Mouse (Mus musculus) left cerebral cortex, postnatal 25 days (tissue): ENCODE data around the gene Cspg5. TPM values are rescaled to one million over a fixed set of nuclear protein-coding genes. Genes with fewer than 3 reads are reported as not detected.

Experiments used
- DNase-seq, 2 experiments: peaks; one replicate each; pipeline ENCODE4 v3.0.0; 2022; ENCODE audit warnings: low spot score in 2 of 2, mixed read lengths in 1 of 2
- intact Hi-C: fragments of 180-260 bp; cut with DNase I; formaldehyde crosslinking; loops from one replicate; pipeline ENCODE4 v1.15.1; 2025
- total RNA-seq, 2 experiments: library from RNA; stranded (reverse); gene quantifications; 2 replicates each; pipeline ENCODE4 v1.2.3; 2021

Gene Cspg5
- total RNA-seq, 2 experiments from 2014 or later = 376 to 397 TPM

GRCm38 (mm10) chr9:110248861-110249260 lies 5.3 kb downstream of the Cspg5 start:
- intact Hi-C loops = loop anchor here (2.0 kb wide), 1 partner anchor 48 kb away; no protein-coding TSS in a partner anchor
- DNase-seq = no peak

GRCm38 (mm10) chr9:110249823-110250543 lies 6.4 kb downstream of the Cspg5 start:
- intact Hi-C loops = loop anchor here (2.0 kb wide), 2 partner anchors 37 to 47 kb away; no protein-coding TSS in a partner anchor

GRCm38 (mm10) chr9:110250776-110251175 lies 7.2 kb downstream of the Cspg5 start:
- intact Hi-C loops = loop anchor here (2.0 kb wide), 1 partner anchor 36 kb away; no protein-coding TSS in a partner anchor
- DNase-seq = peak in 1 of 2 experiments; percentile 36

More at GRCm38 (mm10) chr9:110249823-110250543, 6.4 kb downstream of the Cspg5 start:
- DNase-seq = peak; percentile 47 to 70

- intact Hi-C loops = no loop called here
- no peak for DNase-seq
Observed at GRCm38 (mm10) chr9:110255407-110256019, 11.9 kb downstream of the Cspg5 start.

GRCm38 (mm10) chr9:110258646-110259045 lies 15.1 kb downstream of the Cspg5 start:
- intact Hi-C loops = no loop called here
- no peak for DNase-seq

GRCm38 (mm10) chr9:110259118-110259517 lies 15.5 kb downstream of the Cspg5 start:
- intact Hi-C loops = no loop called here
- no peak for DNase-seq

GRCm38 (mm10) chr9:110263181-110263580 lies 19.6 kb downstream of the Cspg5 start:
- no peak for DNase-seq
- intact Hi-C loops = no loop called here

- no peak for DNase-seq
- intact Hi-C loops = no loop called here
Observed at GRCm38 (mm10) chr9:110264991-110265390, 21.4 kb downstream of the Cspg5 start.

GRCm38 (mm10) chr9:110268416-110268815 lies 24.8 kb downstream of the Cspg5 start:
- DNase-seq = no peak
- intact Hi-C loops = no loop called here

GRCm38 (mm10) chr9:110272330-110272729 lies 28.7 kb downstream of the Cspg5 start:
- intact Hi-C loops = loop anchor here (1.0 kb wide), 1 partner anchor 99 kb away; no protein-coding TSS in a partner anchor
- DNase-seq = no peak

- intact Hi-C loops = no loop called here
- no peak for DNase-seq
Observed at GRCm38 (mm10) chr9:110273507-110273906, 29.9 kb downstream of the Cspg5 start.

- no peak for DNase-seq
- intact Hi-C loops = no loop called here
Observed at GRCm38 (mm10) chr9:110275882-110276281, 32.3 kb downstream of the Cspg5 start.

GRCm38 (mm10) chr9:110277431-110277881 lies 33.9 kb downstream of the Cspg5 start:
- DNase-seq = peak; percentile 52 to 78
- intact Hi-C loops = no loop called here

- intact Hi-C loops = no loop called here
- DNase-seq = peak in 1 of 2 experiments; percentile 64
Observed at GRCm38 (mm10) chr9:110284075-110284697, 40.6 kb downstream of the Cspg5 start.

- intact Hi-C loops = loop anchor here (2.0 kb wide), 1 partner anchor 37 kb away; no protein-coding TSS in a partner anchor
- peak in 1 of 2 experiments; percentile 80 for DNase-seq
Observed at GRCm38 (mm10) chr9:110287321-110287924, 43.8 kb downstream of the Cspg5 start.

GRCm38 (mm10) chr9:110293254-110293718 lies 49.7 kb downstream of the Cspg5 start:
- DNase-seq = peak in 1 of 2 experiments; percentile 72
- intact Hi-C loops = loop anchor here (1.0 to 10.0 kb wide), 3 partner anchors 87 to 188 kb away; no protein-coding TSS in a partner anchor

- DNase-seq = peak; percentile 42 to 68
- intact Hi-C loops = loop anchor here (1.0 to 10.0 kb wide), 3 partner anchors 88 to 189 kb away; no protein-coding TSS in a partner anchor
Observed at GRCm38 (mm10) chr9:110293873-110294415, 50.4 kb downstream of the Cspg5 start.

GRCm38 (mm10) chr9:110294786-110295185 lies 51.2 kb downstream of the Cspg5 start:
- no peak for DNase-seq
- intact Hi-C loops = loop anchor here (5.0 to 10.0 kb wide), 3 partner anchors 122 to 190 kb away; no protein-coding TSS in a partner anchor
